Mouse (Mus musculus) A20 (cell line): Measurements from ENCODE around the gene Ube2ql1.

Experiments used
- DNase-seq: peaks from one replicate; pipeline ENCODE4 v3.0.0-alpha.2; 2011; ENCODE audit warnings: low read depth, low spot score

Gene Ube2ql1

GRCm38 (mm10) chr13:69708236-69708635 lies 31.5 kb downstream of the Ube2ql1 start:
- no peak for DNase-seq

- DNase-seq, result no peak
Measured at GRCm38 (mm10) chr13:69707496-69707895, 32.2 kb downstream of the Ube2ql1 start.

GRCm38 (mm10) chr13:69706919-69707318 lies 32.8 kb downstream of the Ube2ql1 start:
- DNase-seq, result no peak

GRCm38 (mm10) chr13:69703505-69703904 lies 36.2 kb downstream of the Ube2ql1 start:
- DNase-seq, result no peak

GRCm38 (mm10) chr13:69701397-69701796 lies 38.3 kb downstream of the Ube2ql1 start:
- no peak for DNase-seq

- no peak for DNase-seq
Measured at GRCm38 (mm10) chr13:69700827-69701226, 38.9 kb downstream of the Ube2ql1 start.

- DNase-seq, result peak; percentile 65
Measured at GRCm38 (mm10) chr13:69696333-69696991, 43.2 kb downstream of the Ube2ql1 start.

- DNase-seq, result peak; percentile 55
Measured at GRCm38 (mm10) chr13:69691074-69691473, 48.6 kb downstream of the Ube2ql1 start.

GRCm38 (mm10) chr13:69687023-69687422 lies 52.7 kb downstream of the Ube2ql1 start:
- no peak for DNase-seq

- DNase-seq, result no peak
Measured at GRCm38 (mm10) chr13:69685406-69685818, 54.3 kb downstream of the Ube2ql1 start.

GRCm38 (mm10) chr13:69673921-69674618 lies 65.6 kb downstream of the Ube2ql1 start:
- no peak for DNase-seq

GRCm38 (mm10) chr13:69673197-69673920 lies 66.3 kb downstream of the Ube2ql1 start:
- no peak for DNase-seq

- no peak for DNase-seq
Measured at GRCm38 (mm10) chr13:69672565-69672964, 67.1 kb downstream of the Ube2ql1 start.

GRCm38 (mm10) chr13:69672121-69672520 lies 67.6 kb downstream of the Ube2ql1 start:
- no peak for DNase-seq

GRCm38 (mm10) chr13:69654508-69654907 lies 85.2 kb downstream of the Ube2ql1 start:
- DNase-seq, result no peak
